Mouse (Mus musculus) adrenal gland, postnatal 0 days (tissue): ENCODE results near the gene Zbtb20. TPM values are rescaled to one million over a fixed set of nuclear protein-coding genes. Genes with fewer than 3 reads are reported as not detected.

ENCODE experiments used
- microRNA-seq: library from miRNA; unstranded; fragments of <30 nt; microRNA quantifications from one replicate; pipeline ENCODE4, GENCODE M21; 2016; ENCODE audit warnings: borderline replicate concordance; ENCODE audit not compliant: insufficient number of aligned reads
- polyA plus RNA-seq: library from polyadenylated mRNA; unstranded; fragments of >200 nt; fragmentation: Nextera tagmentation; extraction: Ambion mirVana; gene quantifications from 2 replicates; pipeline ENCODE4 v1.2.1, GENCODE M21; 2015

Zbtb20 gene
- polyA plus RNA-seq = 48.9 and 62.6 TPM in 2 replicates

GRCm38 (mm10) chr16:42875852-42875980, at the start of gene Zbtb20:
Zbtb20 (plus strand) TSS chr16:42875881.

GRCm38 (mm10) chr16:43663978-43664579, 788.4 kb downstream of the Zbtb20 start, which contains the start of gene Tigit:
Tigit (minus strand) TSS chr16:43664146.

Small RNA genes lying within 50 kb of the gene (microRNA-seq; reads per million reads assigned to microRNA genes)
- not detected for gene Mir568
